Mouse (Mus musculus) heart, postnatal 36 days (tissue): ENCODE data around the gene 1700030J22Rik. TPM values are rescaled to one million over a fixed set of nuclear protein-coding genes. Genes with fewer than 3 reads are reported as not detected.

Experiments used
- DNase-seq, 2 experiments: peaks; one replicate each; pipeline ENCODE4 v3.0.0; 2021 to 2022
- intact Hi-C: fragments of 180-260 bp; cut with DNase I; formaldehyde crosslinking; loops from one replicate; pipeline ENCODE4 v1.15.1; 2025
- total RNA-seq, 2 experiments: library from RNA; stranded (reverse); gene quantifications; 2 replicates each; pipeline ENCODE4 v1.2.3; 2021

The 1700030J22Rik gene
- total RNA-seq, 2 experiments from 2014 or later = 0.39 to 0.43 TPM

DNA sequence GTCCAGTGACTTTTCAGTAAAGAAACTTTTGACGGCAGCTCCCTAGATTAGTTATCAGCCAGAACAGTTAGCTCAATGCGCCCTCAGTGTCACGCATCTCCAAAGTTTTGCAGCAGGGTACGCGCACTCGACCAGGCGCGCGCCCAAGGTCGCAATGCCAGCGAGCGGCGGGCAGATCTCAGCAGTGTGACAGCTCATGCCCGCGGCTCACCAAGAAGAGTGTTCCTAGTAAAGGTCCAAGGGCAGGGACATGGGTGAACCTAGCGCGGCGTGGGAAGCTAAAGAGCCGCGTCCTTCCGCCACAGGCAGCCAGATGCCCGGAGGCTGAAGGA is 57.8 kb downstream of the 1700030J22Rik start:
- intact Hi-C loops = loop anchor here (5.0 kb wide), 1 partner anchor 61 kb away; no protein-coding TSS in a partner anchor

More for the DNA sequence above, 57.8 kb downstream of the 1700030J22Rik start:
- no peak for DNase-seq

Other genes starting within 250 kb of the 1700030J22Rik start
- gene Cdyl2, start 246.0 kb downstream of the 1700030J22Rik start, total RNA-seq = 1 to 10 TPM; 3.5 to 4.5 TPM
- 10 to 100 TPM; 63.5 to 72.1 TPM for gene Cmc2, start 57.5 kb downstream of the 1700030J22Rik start, total RNA-seq
- under 1 TPM; 0.95 to 1.00 TPM for gene Cenpn, start 57.2 kb downstream of the 1700030J22Rik start, total RNA-seq
- gene Atmin, start 35.6 kb downstream of the 1700030J22Rik start, total RNA-seq = 10 to 100 TPM; 14.6 to 17.4 TPM
- 10 to 100 TPM; 48.8 to 52.0 TPM for gene Gcsh, start 14.6 kb upstream of the 1700030J22Rik start, total RNA-seq
- gene Pkd1l2, start 103.5 kb upstream of the 1700030J22Rik start, total RNA-seq = under 1 TPM in 1 of 2 experiments, not detected in 1; 0.08 TPM
- not detected for gene Bco1, start 116.9 kb upstream of the 1700030J22Rik start, total RNA-seq
- gene Gan, start 179.2 kb upstream of the 1700030J22Rik start, total RNA-seq = 1 to 10 TPM; 4.5 to 5.1 TPM